Mouse (Mus musculus): ENCODE measurements around the gene Clk3.
"Not testable (repeated sequence)": the region's sequence is repeated elsewhere in the genome, so short reads cannot be mapped to it uniquely, and the experiment has no call there.

Gene Clk3

GRCm38 (mm10) chr9:57723796-57724195, 41.9 kb downstream of the Clk3 start:
- no peak for DNase-seq (ENCODE audit: low spot score in 2 of 2)

- peak in 1 of 2 experiments; percentile 69 for DNase-seq (ENCODE audit: low spot score in 2 of 2)
These were observed 42.3 kb downstream of the Clk3 start for GRCm38 (mm10) chr9:57723315-57723715.

- no peak for DNase-seq (ENCODE audit: low spot score in 2 of 2)
These were observed 43.3 kb downstream of the Clk3 start for GRCm38 (mm10) chr9:57722371-57722770.

- no peak for DNase-seq (ENCODE audit: low spot score in 2 of 2)
These were observed 44.9 kb downstream of the Clk3 start for GRCm38 (mm10) chr9:57720736-57721135.

- no peak for DNase-seq (ENCODE audit: low spot score in 2 of 2)
These were observed 47.3 kb downstream of the Clk3 start for GRCm38 (mm10) chr9:57718408-57718807.

GRCm38 (mm10) chr9:57712194-57712593, 53.5 kb downstream of the Clk3 start:
- no peak for DNase-seq (ENCODE audit: low spot score in 2 of 2)

GRCm38 (mm10) chr9:57710214-57710613, 55.4 kb downstream of the Clk3 start:
- not testable (repeated sequence) for DNase-seq (ENCODE audit: low spot score in 2 of 2)

GRCm38 (mm10) chr9:57708720-57709274, 56.9 kb downstream of the Clk3 start:
- peak in 1 of 2 experiments; percentile 57 for DNase-seq (ENCODE audit: low spot score in 2 of 2)

- peak; percentile 50 to 82 for DNase-seq (ENCODE audit: low spot score in 2 of 2)
These were observed 57.5 kb downstream of the Clk3 start, which contains the start of gene Edc3 for GRCm38 (mm10) chr9:57708068-57708719. Edc3 (plus strand) TSS chr9:57708540.

- DNase-seq (ENCODE audit: low spot score in 2 of 2) = no peak
These were observed 59.2 kb downstream of the Clk3 start for GRCm38 (mm10) chr9:57706496-57706895.
